Mouse (Mus musculus) forebrain, embryonic 11.5 days (tissue): ENCODE measurements around the gene Fam198a. TPM values are rescaled to one million over a fixed set of nuclear protein-coding genes. Genes with fewer than 3 reads are reported as not detected.

ENCODE experiments used
- ATAC-seq: fragments of 200-750 bp; cut with Nextera tagmentation; replicated peaks from 2 replicates; pipeline ENCODE4 v1.8.0; 2017; ENCODE audit warnings: moderate TSS enrichment; ENCODE audit not compliant: low FRiP score
- DNase-seq: peaks from one replicate; pipeline ENCODE4 v3.0.0-alpha.2; 2017; ENCODE audit warnings: low spot score
- H3K27ac ChIP-seq: fragments of 300-500 bp; sonication (generic); 2 replicates; pipeline ENCODE4 v1.5.1; 2014; ENCODE audit warnings: low read depth, low read length
- H3K27me3 ChIP-seq: fragments of 300-500 bp; sonication (generic); 2 replicates; pipeline ENCODE4 v1.6.1; 2014; ENCODE audit warnings: mild to moderate bottlenecking, low read length, mixed read lengths; ENCODE audit not compliant: control insufficient read depth, insufficient read depth
- H3K36me3 ChIP-seq: fragments of 300-500 bp; sonication (generic); 2 replicates; pipeline ENCODE4 v1.6.1; 2014; ENCODE audit warnings: mild to moderate bottlenecking, low read length, moderate library complexity, mixed read lengths; ENCODE audit not compliant: control insufficient read depth, insufficient read depth
- H3K4me1 ChIP-seq: fragments of 300-500 bp; sonication (generic); replicated peaks from 2 replicates; pipeline ENCODE4 v1.6.1; 2014; ENCODE audit warnings: low read length, mixed read lengths; ENCODE audit not compliant: control insufficient read depth, insufficient read depth
- H3K4me2 ChIP-seq: fragments of 300-500 bp; sonication (generic); 2 replicates; pipeline ENCODE4 v1.6.1; 2014; ENCODE audit warnings: low read depth, mild to moderate bottlenecking, low read length, moderate library complexity, mixed read lengths; ENCODE audit not compliant: severe bottlenecking
- H3K4me3 ChIP-seq: fragments of 300-500 bp; sonication (generic); 2 replicates; pipeline ENCODE4 v1.5.1; 2014; ENCODE audit warnings: low read depth, low read length
- H3K9ac ChIP-seq: fragments of 300-500 bp; sonication (generic); 2 replicates; pipeline ENCODE4 v1.6.1; 2014; ENCODE audit warnings: low read length
- H3K9me3 ChIP-seq: fragments of 300-500 bp; sonication (generic); 2 replicates; pipeline ENCODE4 v1.6.1; 2016; ENCODE audit warnings: low read length, mixed read lengths; ENCODE audit not compliant: control insufficient read depth
- WGBS: fragments of 180-500 bp; shearing (Covaris S2); extraction: QIAGEN DNeasy Blood & Tissue Kit; methylation state at CpG from one replicate; pipeline ENCODE4 v1.1.7; 2014; 5-methylcytosine and 5-hydroxymethylcytosine counted together
- polyA plus RNA-seq: library from polyadenylated mRNA; unstranded; fragments of >200 nt; fragmentation: Nextera tagmentation; extraction: Ambion mirVana; gene quantifications from 2 replicates; pipeline ENCODE4 v1.2.1, GENCODE M21; 2014

Fam198a gene
- polyA plus RNA-seq, 1 experiment from 2014 or later: 0.40 TPM

GRCm38 (mm10) chr9:121907356-121908070, 43.3 kb upstream of the Fam198a start:
- H3K4me3 ChIP-seq: no peak overlapping the region
- H3K9ac ChIP-seq: no peak overlapping the region
- no peaks in the 10 kb centered on the region for H3K9me3 ChIP-seq
- no peaks in the 10 kb centered on the region for H3K36me3 ChIP-seq
- no peak overlapping the region for H3K4me2 ChIP-seq
- ATAC-seq: no peak
- H3K27me3 ChIP-seq: no peaks in the 10 kb centered on the region
- no peak for DNase-seq
- H3K27ac ChIP-seq: no peak overlapping the region
- 73% methylated on average over 10 of the region's 10 CpGs for WGBS
- H3K4me1 ChIP-seq: no peaks in the 10 kb centered on the region

- DNase-seq: no peak
- H3K4me1 ChIP-seq: no peaks in the 10 kb centered on the region
- no peak overlapping the region for H3K27ac ChIP-seq
- no peak overlapping the region for H3K4me2 ChIP-seq
- H3K27me3 ChIP-seq: no peaks in the 10 kb centered on the region
- no peaks in the 10 kb centered on the region for H3K9me3 ChIP-seq
- H3K4me3 ChIP-seq: no peak overlapping the region
- WGBS: 89% methylated on average over 17 of the region's 17 CpGs
- no peak for ATAC-seq
- H3K36me3 ChIP-seq: no peaks in the 10 kb centered on the region
- H3K9ac ChIP-seq: no peak overlapping the region
Measured at GRCm38 (mm10) chr9:121908321-121908720, 42.5 kb upstream of the Fam198a start.

- 87% methylated on average over 6 of the region's 6 CpGs for WGBS
- no peak overlapping the region for H3K27ac ChIP-seq
- no peaks in the 10 kb centered on the region for H3K4me1 ChIP-seq
- H3K36me3 ChIP-seq: no peaks in the 10 kb centered on the region
- no peak overlapping the region for H3K9ac ChIP-seq
- no peak for DNase-seq
- no peaks in the 10 kb centered on the region for H3K27me3 ChIP-seq
- no peak for ATAC-seq
- H3K4me2 ChIP-seq: no peak overlapping the region
- H3K4me3 ChIP-seq: no peak overlapping the region
- H3K9me3 ChIP-seq: no peaks in the 10 kb centered on the region
Measured at GRCm38 (mm10) chr9:121909635-121910034, 41.2 kb upstream of the Fam198a start.

- DNase-seq: no peak
- no peak overlapping the region for H3K4me2 ChIP-seq
- no peaks in the 10 kb centered on the region for H3K27me3 ChIP-seq
- H3K9ac ChIP-seq: no peak overlapping the region
- H3K9me3 ChIP-seq: no peaks in the 10 kb centered on the region
- no peaks in the 10 kb centered on the region for H3K36me3 ChIP-seq
- ATAC-seq: no peak
- H3K4me1 ChIP-seq: no peaks in the 10 kb centered on the region
- H3K4me3 ChIP-seq: no peak overlapping the region
- H3K27ac ChIP-seq: no peak overlapping the region
- WGBS: 89% methylated on average over 7 of the region's 7 CpGs
Measured at GRCm38 (mm10) chr9:121911196-121911595, 39.6 kb upstream of the Fam198a start.

GRCm38 (mm10) chr9:121912786-121913185, 38.0 kb upstream of the Fam198a start:
- no peak for ATAC-seq
- no peak overlapping the region for H3K9ac ChIP-seq
- WGBS: 83% methylated on average over 4 of the region's 4 CpGs

GRCm38 (mm10) chr9:121914226-121914757, 36.5 kb upstream of the Fam198a start:
- no peaks in the 10 kb centered on the region for H3K36me3 ChIP-seq
- DNase-seq (no peak), ATAC-seq (no peak)
- H3K9me3 ChIP-seq: no peaks in the 10 kb centered on the region
- no peak overlapping the region for H3K4me2 ChIP-seq
- H3K27me3 ChIP-seq: no peaks in the 10 kb centered on the region
- H3K27ac ChIP-seq: no peak overlapping the region
- WGBS: 93% methylated on average over 8 of the region's 8 CpGs
- no peak overlapping the region for H3K9ac ChIP-seq
- no peak overlapping the region for H3K4me3 ChIP-seq
- no peaks in the 10 kb centered on the region for H3K4me1 ChIP-seq

More at GRCm38 (mm10) chr9:121912786-121913185, 38.0 kb upstream of the Fam198a start:
- H3K4me1 ChIP-seq: no peaks in the 10 kb centered on the region
- no peaks in the 10 kb centered on the region for H3K27me3 ChIP-seq
- DNase-seq: no peak
- no peaks in the 10 kb centered on the region for H3K9me3 ChIP-seq
- no peak overlapping the region for H3K4me3 ChIP-seq
- no peak overlapping the region for H3K4me2 ChIP-seq
- H3K36me3 ChIP-seq: no peaks in the 10 kb centered on the region
- no peak overlapping the region for H3K27ac ChIP-seq

GRCm38 (mm10) chr9:121915056-121915455, 35.7 kb upstream of the Fam198a start:
- DNase-seq: no peak
- Histone ChIP-seq H3K9ac (no peak overlapping the region), H3K36me3 (no peaks in the 10 kb centered on the region), H3K4me3 (no peak overlapping the region), H3K27me3 (no peaks in the 10 kb centered on the region), H3K4me2 (no peak overlapping the region), H3K9me3 (no peaks in the 10 kb centered on the region), H3K4me1 (no peaks in the 10 kb centered on the region), H3K27ac (no peak overlapping the region)
- ATAC-seq: no peak
- WGBS: 91% methylated on average over 10 of the region's 10 CpGs

GRCm38 (mm10) chr9:121916102-121916501, 34.7 kb upstream of the Fam198a start, which contains the start of gene Cyp8b1:
TSS of gene Cyp8b1 (minus strand) at chr9:121916305.
- no peak within 1 kb of the TSS for H3K4me3 ChIP-seq
- H3K36me3 ChIP-seq: no peaks in the 10 kb centered on the region
- H3K27me3 ChIP-seq: no peaks in the 10 kb centered on the region
- DNase-seq (no peak), ATAC-seq (no peak)
- H3K4me1 ChIP-seq: no peaks in the 10 kb centered on the region
- WGBS: 89% methylated on average over 8 of the region's 8 CpGs
- no peak within 1 kb of the TSS for H3K27ac ChIP-seq
- H3K4me2 ChIP-seq: no peak within 1 kb of the TSS
- H3K9me3 ChIP-seq: no peaks in the 10 kb centered on the region
- H3K9ac ChIP-seq: no peak within 1 kb of the TSS

- DNase-seq (no peak), ATAC-seq (no peak)
- H3K27me3 ChIP-seq: no peaks in the 10 kb centered on the region
- H3K4me1 ChIP-seq: no peaks in the 10 kb centered on the region
- H3K9me3 ChIP-seq: no peaks in the 10 kb centered on the region
- H3K4me3 ChIP-seq: no peak overlapping the region
- no peak overlapping the region for H3K27ac ChIP-seq
- no peak overlapping the region for H3K4me2 ChIP-seq
- 84% methylated on average over 10 of the region's 10 CpGs for WGBS
- H3K9ac ChIP-seq: no peak overlapping the region
- no peaks in the 10 kb centered on the region for H3K36me3 ChIP-seq
Measured at GRCm38 (mm10) chr9:121919027-121919501, 31.7 kb upstream of the Fam198a start.
